Mouse (Mus musculus) brain, adult 10 weeks (tissue): ENCODE data around the gene Mettl8. TPM values are rescaled to one million over a fixed set of nuclear protein-coding genes. Genes with fewer than 3 reads are reported as not detected.

Source experiments
- polyA plus RNA-seq: library from polyadenylated mRNA; stranded (reverse); fragments of 350-450 nt; fragmentation: Illumina TruSeq; extraction: RNeasy Lipid Tissue Mini Kit (QIAGEN cat#74804); gene quantifications from one replicate; pipeline ENCODE4 v1.2.3, GENCODE M21; 2015; ENCODE audit warnings: low read depth, low replicate concordance

Gene Mettl8
- 16.0 TPM for polyA plus RNA-seq

GRCm38 (mm10) chr2:71055300-71056114 lies at the start of gene Mettl8, which contains the start of gene Dcaf17:
Gene Mettl8, minus strand, starts transcription at chr2:71055583.
Gene Dcaf17, plus strand, starts transcription at chr2:71055328.

Other genes with a start within 250 kb of the Mettl8 start
- gene Tlk1, start 229.9 kb downstream of the Mettl8 start, polyA plus RNA-seq = 65.8 TPM
- 8.5 TPM for gene Dcaf17, start 255 bp downstream of the Mettl8 start, polyA plus RNA-seq
- gene Cybrd1, start 62.3 kb upstream of the Mettl8 start, polyA plus RNA-seq = 0.80 TPM
- 133 TPM for gene Dync1i2, start 156.1 kb upstream of the Mettl8 start, polyA plus RNA-seq